Mouse (Mus musculus) liver, postnatal 0 days (tissue): Measurements from ENCODE around the gene Fads1.

Source experiments
- CTCF ChIP-seq: sonication (generic); IDR thresholded peaks from 2 replicates; pipeline ENCODE4 v1.5.1; 2016; ENCODE audit warnings: antibody characterized with exemption, low read depth
- EP300 ChIP-seq: IDR thresholded peaks from 2 replicates; pipeline ENCODE4 v1.6.1; 2016; ENCODE audit warnings: antibody characterized with exemption, low read depth, mild to moderate bottlenecking

- TF ChIP-seq CTCF = no peak
- TF ChIP-seq EP300 = no peak
Observed at GRCm38 (mm10) chr19:10216101-10216500, 33.4 kb downstream of the Fads1 start.
